Mouse (Mus musculus) E14TG2a.4 (cell line): ENCODE data around the gene Ndufb7.

Experiments used
- H3K27me3 ChIP-seq: 2 replicates; pipeline ENCODE4 v1.6.1; 2014; ENCODE audit warnings: low read length, control low read depth; ENCODE audit not compliant: insufficient read depth
- H3K36me3 ChIP-seq: 2 replicates; pipeline ENCODE4 v1.6.1; 2014; ENCODE audit warnings: low read length, control low read depth; ENCODE audit not compliant: insufficient read depth
- H3K4me1 ChIP-seq: replicated peaks from 2 replicates; pipeline ENCODE4 v1.6.1; 2014; ENCODE audit warnings: low read depth, low read length, control low read depth
- H3K4me3 ChIP-seq: replicated peaks from 2 replicates; pipeline ENCODE4 v1.5.1; 2014; ENCODE audit warnings: mild to moderate bottlenecking, low read length
- H3K9me3 ChIP-seq: 2 replicates; pipeline ENCODE4 v1.6.1; 2014; ENCODE audit warnings: low read length, control low read depth
- CTCF ChIP-seq: conservative IDR thresholded peaks from 2 replicates; pipeline ENCODE4 v1.5.1; 2014; ENCODE audit warnings: low read length
- NANOG ChIP-seq: IDR thresholded peaks from 2 replicates; pipeline ENCODE4 v1.6.1; 2014; ENCODE audit warnings: borderline replicate concordance, low read length, mixed read lengths
- POU5F1 ChIP-seq: IDR thresholded peaks from 2 replicates; pipeline ENCODE4 v1.6.1; 2014; ENCODE audit warnings: low read length, borderline replicate concordance

Ndufb7 gene

GRCm38 (mm10) chr8:83619568-83620285, 53.3 kb downstream of the Ndufb7 start:
- H3K36me3 ChIP-seq = no peaks in the 10 kb centered on the region
- H3K9me3 ChIP-seq = no peaks in the 10 kb centered on the region
- peaks cover 16% of the 10 kb centered on the region for H3K4me1 ChIP-seq
- no peak overlapping the region for H3K4me3 ChIP-seq
- no peaks in the 10 kb centered on the region; the same call in 1 of the 2 replicates for H3K27me3 ChIP-seq
- TF ChIP-seq POU5F1 (no peak), CTCF (no peak), NANOG (no peak)
